ENCODE assay signal across 21 mouse cellular contexts in genomic region chr11:32548240-32548639, GRCm38 (mm10). TPM values are rescaled to one million over a fixed set of nuclear protein-coding genes. Genes with fewer than 3 reads are reported as not detected.
A peak's percentile ranks its signal among the peaks of the same experiment; 100 is the strongest.
DNase-seq lines count a peak whose midpoint lies in the region; ATAC-seq and TF ChIP-seq lines count a peak whose summit lies in the region.
"Had no signal": no experiment of that assay in that cellular context is flagged by ENCODE, and none has a peak within 500 bp of the region (broad histone marks: within the 10 kb centered on the region; RNA-seq: fewer than 3 reads in every experiment).

No protein-coding gene starts in this region.

- H3K27me3 ChIP-seq in hindbrain, embryonic 16.5 days (replicated peaks; ENCODE audit: control insufficient read depth, insufficient read depth, low read length): no peaks in the 10 kb centered on the region
- H3K27me3 ChIP-seq in hindbrain, embryonic 11.5 days (ENCODE audit: control insufficient read depth, insufficient read depth, low read length): no peaks in the 10 kb centered on the region
- no peaks in the 10 kb centered on the region for H3K27me3 ChIP-seq in embryonic facial prominence, embryonic 10.5 days (replicated peaks; ENCODE audit: low read depth, poor library complexity, severe bottlenecking)
- H3K27me3 ChIP-seq: CH12.LX; neural tube, embryonic 12.5 days had no signal

- no peak for TF ChIP-seq CTCF in gastrocnemius, adult 2 months (IDR thresholded peaks at IDR 0.05)

- no peak overlapping the region for H3K4me3 ChIP-seq in gastrocnemius, adult 2 months
- H3K4me3 ChIP-seq in hindbrain, embryonic 16.5 days (ENCODE audit: low read length): no peak overlapping the region
- no peak overlapping the region for H3K4me3 ChIP-seq in hindbrain, embryonic 11.5 days (ENCODE audit: low read depth, low read length)
- no peak overlapping the region for H3K4me3 ChIP-seq in embryonic facial prominence, embryonic 10.5 days
- H3K4me3 ChIP-seq: forebrain, embryonic 10.5 days; neural tube, embryonic 12.5 days had no signal

- peak overlapping the region; percentile 78; the same call in 1 of the 2 replicates for H3K27ac ChIP-seq in gastrocnemius, adult 2 months
- no peak overlapping the region for H3K27ac ChIP-seq in hindbrain, embryonic 16.5 days (ENCODE audit: low read depth, low read length)
- no peak overlapping the region for H3K27ac ChIP-seq in hindbrain, embryonic 11.5 days (ENCODE audit: low read depth, low read length)
- H3K27ac ChIP-seq in embryonic facial prominence, embryonic 10.5 days (replicated peaks): 0 out of 2 replicates have a peak overlapping the region, but pooled peaks have one; percentile 31
- H3K27ac ChIP-seq: macrophage; neural tube, embryonic 12.5 days had no signal

- ATAC-seq in hindbrain, embryonic 16.5 days: no peak
- ATAC-seq in hindbrain, embryonic 11.5 days (ENCODE audit: low FRiP score): no peak
- ATAC-seq: forebrain, postnatal 0 days had no signal

- no peaks in the 10 kb centered on the region for H3K36me3 ChIP-seq in hindbrain, embryonic 16.5 days (ENCODE audit: control insufficient read depth, insufficient read depth, low read length)
- H3K36me3 ChIP-seq in hindbrain, embryonic 11.5 days (ENCODE audit: control insufficient read depth, insufficient read depth, low read length): no peaks in the 10 kb centered on the region
- no peaks in the 10 kb centered on the region for H3K36me3 ChIP-seq in embryonic facial prominence, embryonic 10.5 days (replicated peaks)
- H3K36me3 ChIP-seq: forebrain, embryonic 10.5 days; neural tube, embryonic 12.5 days had no signal

- 90% methylated on average over 4 of the region's 4 CpGs for WGBS in hindbrain, embryonic 16.5 days
- 84% methylated on average over 4 of the region's 4 CpGs for WGBS in hindbrain, embryonic 11.5 days
- WGBS in embryonic facial prominence, embryonic 10.5 days: 86% methylated on average over 4 of the region's 4 CpGs

- H3K9me3 ChIP-seq in hindbrain, embryonic 16.5 days (ENCODE audit: control insufficient read depth, low read length): no peaks in the 10 kb centered on the region
- no peaks in the 10 kb centered on the region for H3K9me3 ChIP-seq in hindbrain, embryonic 11.5 days (ENCODE audit: control insufficient read depth, low read length)
- H3K9me3 ChIP-seq in embryonic facial prominence, embryonic 10.5 days: no peaks in the 10 kb centered on the region
- H3K9me3 ChIP-seq: forebrain, embryonic 10.5 days; neural tube, embryonic 12.5 days had no signal

- H3K9ac ChIP-seq in hindbrain, embryonic 16.5 days (ENCODE audit: low read depth, low read length): peak overlapping the region; percentile 1; the same call in 1 of the 2 replicates
- no peak overlapping the region for H3K9ac ChIP-seq in hindbrain, embryonic 11.5 days (ENCODE audit: low read depth, low read length)
- H3K9ac ChIP-seq: forebrain, postnatal 0 days; neural tube, embryonic 12.5 days had no signal

- DNase-seq in gastrocnemius, adult 2 months: peak; percentile 50
- DNase-seq in gastrocnemius, adult 18-20 months (ENCODE audit: low spot score): no peak
- no peak for DNase-seq in hindbrain, embryonic 11.5 days (ENCODE audit: low spot score)
- DNase-seq in embryonic facial prominence, embryonic 10.5 days (ENCODE audit: low spot score): no peak
- peak; percentile 67 for DNase-seq in lung, postnatal 36 days
- DNase-seq in spleen, postnatal 4 days (ENCODE audit: low spot score in 2 of 2): no peak
- DNase-seq: adrenal gland, postnatal 36 days; cerebellum, adult 18-20 months; cerebellum, postnatal 36 days; forebrain, postnatal 0 days; kidney, postnatal 36 days; right cerebral cortex, postnatal 4 days; thymus, postnatal 25 days had no signal

- intact Hi-C loops in gastrocnemius, adult 2 months (cut with DNase I): loop anchor here (5.0 kb wide), 1 partner anchor 39 kb away; no protein-coding TSS in a partner anchor

- H3K4me1 ChIP-seq in hindbrain, embryonic 16.5 days (ENCODE audit: control insufficient read depth, insufficient read depth, low read depth, low read length): peaks cover 29% of the 10 kb centered on the region
- H3K4me1 ChIP-seq in hindbrain, embryonic 11.5 days (replicated peaks; ENCODE audit: control insufficient read depth, insufficient read depth, low read length): peaks cover 5% of the 10 kb centered on the region
- H3K4me1 ChIP-seq in embryonic facial prominence, embryonic 10.5 days: peaks cover 50% of the 10 kb centered on the region

- no peak overlapping the region for H3K4me2 ChIP-seq in hindbrain, embryonic 16.5 days (ENCODE audit: low read length)
- no peak overlapping the region for H3K4me2 ChIP-seq in hindbrain, embryonic 11.5 days (replicated peaks; ENCODE audit: low read depth, low read length)
- H3K4me2 ChIP-seq: midbrain, embryonic 11.5 days; neural tube, embryonic 12.5 days had no signal

RNA-seq across cellular contexts. Expression of gene Stk10, which starts 15.1 kb away (rescaled TPM):
- total RNA-seq in gastrocnemius, adult 2 months (2021): 1 to 10 TPM; 1.9 to 3.8 TPM
- 1 to 10 TPM; 2.2 to 4.4 TPM for total RNA-seq in gastrocnemius, adult 18-20 months (2021)
- polyA plus RNA-seq in hindbrain, embryonic 16.5 days (2015; fragmentation: Nextera tagmentation; extraction: Ambion mirVana): 2.4 and 2.5 TPM in 2 replicates
- polyA plus RNA-seq in hindbrain, embryonic 11.5 days (2014; fragmentation: Nextera tagmentation; extraction: Ambion mirVana): 1.3 and 2.3 TPM in 2 replicates
- 2.2 and 3.0 TPM in 2 replicates for polyA plus RNA-seq in embryonic facial prominence, embryonic 10.5 days (2016; fragmentation: Nextera tagmentation; extraction: Ambion mirVana)

RNA-seq across cellular contexts. Expression of gene Efcab9, which starts 16.4 kb away (rescaled TPM):
- total RNA-seq in gastrocnemius, adult 2 months (2021): 1 to 10 TPM; 1.0 to 2.0 TPM
- total RNA-seq in gastrocnemius, adult 18-20 months (2021): 1 to 10 TPM; 1.8 to 2.6 TPM
- polyA plus RNA-seq in hindbrain, embryonic 16.5 days (2015; fragmentation: Nextera tagmentation; extraction: Ambion mirVana): 0.54 TPM in 1 of 2 replicates, not detected in the other
- 0.28 TPM in 1 of 2 replicates, not detected in the other for polyA plus RNA-seq in hindbrain, embryonic 11.5 days (2014; fragmentation: Nextera tagmentation; extraction: Ambion mirVana)
- 0.39 TPM in 1 of 2 replicates, not detected in the other for polyA plus RNA-seq in embryonic facial prominence, embryonic 10.5 days (2016; fragmentation: Nextera tagmentation; extraction: Ambion mirVana)
- total RNA-seq: forebrain, postnatal 0 days; granulocyte monocyte progenitor cell, adult 5-6 weeks; liver, adult 2 months had no signal
- polyA plus RNA-seq: liver, adult 2 months; macrophage had no signal

Comparison
In these comparisons a context has a peak if more than half of its experiments do, and no peak if none do; other contexts are left out.
1. DNase-seq: peak in gastrocnemius, adult 2 months (single experiment) and lung, postnatal 36 days (single experiment); none in gastrocnemius, adult 18-20 months (single experiment), hindbrain, embryonic 11.5 days (single experiment), embryonic facial prominence, embryonic 10.5 days (single experiment) and spleen, postnatal 4 days (0 of 2).
2. H3K27ac ChIP-seq: peak in gastrocnemius, adult 2 months (single experiment) and embryonic facial prominence, embryonic 10.5 days (single experiment); none in hindbrain, embryonic 16.5 days (single experiment) and hindbrain, embryonic 11.5 days (single experiment).